Mouse (Mus musculus) kidney, adult 11 months (tissue): Measurements from ENCODE around the gene Mmp24.
"Not testable (repeated sequence)": the region's sequence is repeated elsewhere in the genome, so short reads cannot be mapped to it uniquely, and the experiment has no call there.

Experiments used
- DNase-seq: peaks from one replicate; pipeline ENCODE4 v3.0.0; 2022

The Mmp24 gene

DNA sequence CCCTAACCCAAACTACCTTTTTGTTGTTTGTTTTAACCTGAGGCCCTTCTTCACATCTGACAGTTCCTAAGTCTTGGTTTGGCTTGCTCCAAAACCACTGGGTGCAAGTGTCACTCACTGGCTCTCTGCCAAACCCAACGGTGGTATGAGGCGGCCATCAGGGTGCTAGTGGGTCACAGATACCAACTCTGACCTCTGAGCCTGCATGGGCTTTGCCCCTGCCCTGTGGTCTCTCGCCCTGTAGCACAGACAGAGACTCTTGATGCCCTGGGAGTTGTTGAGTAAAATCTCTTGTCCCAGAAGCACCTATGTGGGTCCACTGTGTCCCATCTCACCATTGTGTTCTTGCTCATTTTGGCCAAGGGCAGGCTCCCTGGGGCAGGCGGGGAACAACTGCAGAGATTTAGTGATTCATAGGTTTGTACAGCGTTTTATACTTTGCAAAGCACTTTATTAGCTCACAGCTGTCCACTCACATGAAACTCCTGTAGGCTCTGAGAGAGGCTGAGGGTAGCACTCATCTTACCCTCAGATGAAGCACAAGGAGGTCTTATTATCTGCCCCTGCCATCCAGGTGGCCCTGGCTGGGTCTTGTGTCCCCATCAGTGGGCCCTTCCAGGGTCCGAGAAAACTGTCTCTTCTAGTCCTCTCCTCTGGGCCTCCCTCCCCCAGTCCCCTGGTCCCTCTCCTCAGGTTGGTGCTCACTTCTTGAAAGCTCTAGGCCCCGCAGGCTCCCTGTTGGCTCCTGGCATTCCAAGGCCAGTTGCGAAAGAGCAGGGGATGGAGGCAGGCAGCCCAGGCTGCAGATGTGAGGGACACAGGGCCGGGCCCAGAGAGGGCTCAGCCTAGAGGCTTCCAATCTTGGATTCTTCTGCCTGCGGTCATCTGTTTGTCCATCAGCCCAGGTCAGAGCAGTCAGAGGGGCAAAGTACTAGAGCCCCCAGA lies 42.4 kb downstream of the Mmp24 start:
- no peak for DNase-seq

DNA sequence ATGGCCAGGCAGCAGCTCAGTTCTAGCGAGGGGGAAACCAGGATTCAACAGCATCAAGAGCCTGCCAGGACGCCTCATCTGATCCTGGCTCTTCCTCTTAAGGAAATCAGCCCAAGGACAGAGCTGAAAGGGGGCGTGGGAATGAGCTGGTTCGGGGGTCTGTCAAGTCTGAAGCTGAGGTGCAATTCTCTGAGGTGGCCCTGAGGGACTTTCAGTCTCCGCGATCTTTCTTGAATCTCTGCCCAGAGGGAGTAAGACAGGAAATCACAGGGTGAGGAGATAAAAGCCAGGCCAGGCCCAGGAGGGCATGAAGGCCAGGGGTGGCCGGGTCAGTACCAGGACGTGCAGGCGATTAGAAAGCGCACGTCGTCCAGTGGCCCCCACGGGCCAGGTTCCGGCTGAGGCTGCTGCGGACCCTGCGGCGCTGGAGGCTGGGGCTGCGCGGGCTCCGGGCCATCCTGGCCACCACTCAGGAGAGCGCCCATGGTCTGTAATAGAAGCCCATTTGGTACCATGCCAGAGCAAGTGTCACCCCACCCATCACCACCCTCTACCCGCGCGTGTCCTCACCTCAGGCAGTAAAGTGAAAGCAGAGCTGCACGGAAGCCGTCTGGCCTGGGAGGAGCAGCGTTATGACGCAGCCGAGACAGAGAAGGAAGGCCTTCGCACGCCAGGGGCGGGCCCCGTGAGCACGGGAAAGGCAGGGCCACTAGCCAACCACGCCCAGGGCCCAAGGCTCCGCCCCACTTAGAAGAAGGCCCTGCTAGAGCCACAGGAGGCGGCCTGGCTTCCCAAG lies 43.7 kb downstream of the Mmp24 start:
- DNase-seq: peak; percentile 97

DNA sequence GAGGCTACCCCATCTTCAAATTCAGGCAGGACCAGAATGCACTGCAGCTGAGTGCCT lies 44.1 kb downstream of the Mmp24 start, which contains the start of gene BC029722:
Gene BC029722, minus strand, starts transcription at position 35 of the 57 bp plus-strand sequence.
- DNase-seq: no peak

- peak; percentile 86 for DNase-seq
Measured at GRCm38 (mm10) chr2:155819449-155820251, 44.5 kb downstream of the Mmp24 start.

- DNase-seq: no peak
Measured at GRCm38 (mm10) chr2:155820779-155821178, 45.6 kb downstream of the Mmp24 start.

DNA sequence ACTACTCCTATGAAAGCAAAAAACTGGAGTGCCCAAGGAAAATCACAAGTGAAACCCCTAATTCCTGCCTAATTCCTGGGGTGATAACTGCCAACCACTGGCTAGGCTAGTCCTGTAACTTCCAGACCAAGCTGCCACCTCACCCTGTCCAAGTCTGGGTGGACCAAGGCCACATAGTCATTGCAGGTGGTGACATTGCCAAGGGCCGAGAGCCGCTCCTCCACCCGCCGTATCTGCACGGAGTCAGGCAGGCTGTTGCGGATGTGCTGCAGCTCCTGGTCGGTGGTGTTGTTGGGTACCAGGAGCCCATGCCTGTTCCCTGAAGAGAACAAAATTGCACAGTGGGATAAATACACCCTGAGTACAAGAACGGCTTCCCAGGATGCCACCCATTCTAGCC lies 48.6 kb downstream of the Mmp24 start:
- no peak for DNase-seq

GRCm38 (mm10) chr2:155825904-155826629 lies 50.9 kb downstream of the Mmp24 start:
- DNase-seq: no peak

DNA sequence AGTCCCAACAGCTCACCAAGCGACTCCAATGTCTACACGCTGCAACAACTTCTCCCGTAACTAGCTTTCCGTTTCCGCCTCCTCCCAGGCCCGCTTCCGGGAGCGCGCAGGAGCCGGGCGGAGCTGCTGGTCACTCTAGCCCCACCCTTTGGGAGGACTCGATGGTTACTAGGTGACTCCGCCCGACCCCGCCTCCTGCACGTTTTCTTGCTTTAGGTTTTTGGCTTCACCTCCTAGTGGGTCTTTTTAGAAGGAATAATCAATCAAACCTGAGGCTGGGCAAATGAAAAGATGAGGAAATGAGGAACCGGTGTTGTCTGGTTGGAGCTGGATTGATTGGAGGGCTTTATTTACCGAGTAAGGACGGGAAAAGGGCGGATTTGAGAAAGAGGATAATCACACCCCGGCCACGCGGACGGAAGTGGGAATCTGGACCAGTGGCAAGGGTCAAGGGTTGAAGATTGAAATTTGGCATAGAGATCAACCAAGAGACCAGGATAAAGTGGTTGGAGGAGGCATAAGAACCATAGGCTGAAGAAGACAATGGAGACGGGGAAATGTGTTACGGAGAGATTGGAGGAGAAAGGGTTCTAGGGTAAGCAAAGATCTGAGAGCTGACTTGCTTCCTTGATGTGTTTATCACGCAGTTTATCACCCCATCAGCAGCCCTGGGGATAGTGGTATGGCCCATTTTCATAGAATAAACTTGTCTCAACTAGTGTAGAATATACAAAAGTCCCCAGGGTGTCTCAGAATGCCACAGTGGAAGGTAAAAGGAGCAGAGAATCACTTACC lies 51.7 kb downstream of the Mmp24 start, which contains the start of gene Eif6:
Gene Eif6, minus strand, starts transcription at position 296 of the 795 bp plus-strand sequence.
- DNase-seq: peak; percentile 89

GRCm38 (mm10) chr2:155830841-155831240 lies 55.7 kb downstream of the Mmp24 start:
- DNase-seq: no peak

DNA sequence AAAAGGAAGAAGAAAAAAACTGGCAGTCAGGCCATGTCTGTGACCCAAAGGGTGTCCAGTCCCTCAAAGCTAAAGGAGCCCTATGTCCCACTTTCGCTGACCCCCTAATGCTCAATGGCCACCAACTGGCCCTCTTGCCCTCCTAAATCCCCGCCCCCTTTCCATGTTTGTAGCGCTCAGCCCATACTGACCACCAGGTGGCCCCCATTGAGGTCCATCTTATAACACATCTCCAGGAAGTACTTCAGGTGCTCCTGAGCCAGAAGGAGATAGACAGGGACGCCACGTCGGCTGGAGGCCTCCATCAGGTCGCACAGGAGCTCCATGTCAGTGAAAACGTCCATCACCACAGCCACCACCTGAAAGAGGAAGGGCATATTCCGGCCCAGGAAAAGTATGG lies 56.2 kb downstream of the Mmp24 start:
- DNase-seq: no peak

DNA sequence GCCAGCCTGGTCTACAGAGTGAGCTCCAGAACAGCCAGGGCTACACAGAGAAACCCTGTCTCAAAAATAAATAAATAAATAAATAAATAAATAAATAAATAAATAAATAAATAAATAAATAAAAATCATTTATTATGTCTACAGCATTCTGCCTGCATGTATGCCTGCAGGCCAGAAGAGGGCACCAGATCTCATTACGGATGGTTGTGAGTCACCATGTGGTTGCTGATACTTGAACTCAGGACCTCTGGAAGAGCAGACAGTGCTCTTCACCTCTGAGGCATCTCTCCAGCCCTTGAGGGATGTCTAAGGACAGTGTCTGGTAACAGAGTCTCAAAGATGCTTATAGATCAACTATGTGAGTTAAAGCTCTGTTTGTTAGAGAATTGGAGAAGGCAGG lies 56.9 kb downstream of the Mmp24 start:
- DNase-seq: not testable (repeated sequence)

DNA sequence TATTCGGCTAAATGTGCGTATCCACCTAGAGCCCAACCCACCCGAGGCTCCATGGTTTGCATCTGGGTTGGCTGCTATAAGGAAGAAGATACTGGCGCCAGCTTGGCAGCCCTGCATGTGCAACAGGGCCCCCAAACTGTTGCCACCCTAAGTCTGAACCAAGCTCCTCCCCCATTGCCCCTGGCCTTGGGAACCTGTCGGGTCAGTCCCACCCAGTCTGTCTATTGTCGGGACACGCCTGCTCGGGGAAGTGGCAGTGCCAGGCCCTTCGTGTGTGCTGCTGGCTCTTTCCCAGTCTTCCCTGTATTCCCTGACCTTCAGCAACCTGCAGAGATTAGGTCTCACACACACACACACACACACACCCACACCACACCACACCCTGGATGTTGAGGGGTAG lies 59.6 kb downstream of the Mmp24 start, which contains the start of gene Fam83c:
Gene Fam83c, minus strand, starts transcription at position 123 of the 400 bp plus-strand sequence.
- DNase-seq: no peak

GRCm38 (mm10) chr2:155837961-155838360 lies 62.8 kb downstream of the Mmp24 start:
- DNase-seq: no peak

DNA sequence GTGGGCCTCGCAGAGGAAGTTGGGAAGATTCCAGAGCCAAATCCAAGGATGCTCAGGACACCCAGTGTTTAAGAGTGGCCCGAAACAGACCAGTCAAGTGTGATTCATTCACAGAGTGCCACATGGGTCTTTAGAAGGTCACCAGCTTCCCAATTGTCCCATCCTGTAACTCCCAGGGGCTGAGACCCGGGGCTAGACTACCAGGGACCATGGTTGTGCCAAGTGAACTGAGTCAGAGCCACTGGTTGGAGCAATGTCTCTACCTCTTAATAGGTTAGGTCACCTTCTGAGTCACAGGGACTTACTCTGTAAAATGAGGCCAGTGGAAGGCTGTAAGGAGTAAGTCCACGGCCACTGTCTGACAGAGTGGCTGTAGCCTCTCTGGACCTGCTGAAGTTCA lies 63.8 kb downstream of the Mmp24 start:
- no peak for DNase-seq

DNA sequence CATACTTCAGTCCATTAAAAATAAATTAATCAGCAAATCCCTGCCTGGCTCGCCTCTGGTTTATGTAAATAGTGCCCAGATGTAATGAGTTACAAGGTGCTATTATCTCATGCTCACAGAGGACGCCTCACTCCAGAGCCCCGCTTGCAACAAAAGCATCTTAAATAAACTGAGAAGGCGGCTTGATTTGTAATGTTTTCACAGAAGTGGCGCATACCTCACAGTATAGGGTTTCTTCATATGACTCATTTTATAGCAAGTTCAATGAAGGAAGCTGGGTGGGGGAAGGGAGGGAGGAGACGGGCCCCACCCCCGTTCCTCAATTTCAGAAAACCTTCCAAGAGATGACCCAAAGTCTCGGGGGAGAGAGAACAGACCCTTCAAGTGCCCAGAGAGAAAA lies 71.8 kb downstream of the Mmp24 start:
- no peak for DNase-seq

- peak; percentile 61 for DNase-seq
Measured at GRCm38 (mm10) chr2:155848291-155848690, 73.1 kb downstream of the Mmp24 start.

DNA sequence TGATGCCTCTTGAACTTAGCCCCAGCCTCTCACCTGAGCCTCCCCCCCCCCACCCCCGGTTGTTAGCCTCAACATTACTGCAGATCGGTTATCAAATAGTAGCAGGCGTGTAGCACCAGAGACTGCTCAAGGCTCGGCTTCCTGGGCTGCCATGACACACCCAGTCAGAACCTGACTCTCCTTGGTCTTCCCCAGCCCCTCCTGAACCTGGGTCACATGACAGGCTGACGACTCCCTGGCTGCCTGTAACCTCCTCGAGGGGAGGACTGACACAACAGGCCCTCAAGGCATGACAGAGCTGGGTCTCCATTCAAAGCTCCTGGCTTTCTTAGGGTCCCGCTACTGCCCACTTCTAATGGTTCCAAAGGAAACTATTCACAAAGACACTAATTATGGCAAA lies 74.3 kb downstream of the Mmp24 start:
- DNase-seq: no peak

GRCm38 (mm10) chr2:155850120-155850519 lies 75.0 kb downstream of the Mmp24 start:
- no peak for DNase-seq

GRCm38 (mm10) chr2:155852536-155852935 lies 77.4 kb downstream of the Mmp24 start:
- DNase-seq: no peak

DNA sequence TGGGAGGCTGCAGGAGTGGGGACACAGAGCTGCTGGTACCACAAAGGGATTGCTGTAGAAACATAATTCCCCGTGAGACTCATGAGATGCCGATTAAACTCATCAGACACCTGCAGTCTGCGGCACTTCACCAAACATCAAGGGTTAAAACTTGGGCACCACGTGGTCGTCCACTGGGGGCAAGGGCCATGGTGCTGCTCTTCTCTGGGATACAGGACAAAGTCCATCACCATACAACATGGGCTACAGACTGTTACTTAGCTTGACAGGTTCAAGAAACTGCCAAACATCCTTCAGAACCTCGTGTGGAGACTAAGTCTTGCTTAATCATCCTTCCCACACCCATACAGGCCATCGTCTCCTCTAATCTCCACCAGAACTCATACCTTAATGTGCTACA lies 85.0 kb downstream of the Mmp24 start:
- peak; percentile 63 for DNase-seq

GRCm38 (mm10) chr2:155861581-155861980 lies 86.4 kb downstream of the Mmp24 start:
- DNase-seq: no peak
